In genomic region chr17:80307251-80307650, GRCm38 (mm10) we compare ENCODE assay signal across 18 mouse cellular contexts. TPM values are rescaled to one million over a fixed set of nuclear protein-coding genes. Genes with fewer than 3 reads are reported as not detected.
"Had no signal": no experiment of that assay in that cellular context is flagged by ENCODE, and none has a peak within 500 bp of the region (broad histone marks: within the 10 kb centered on the region; RNA-seq: fewer than 3 reads in every experiment).

Gene Arhgef33, plus strand, starts transcription at chr17:80307407.

- H3K36me3 ChIP-seq: liver, embryonic 13.5 days; midbrain, embryonic 10.5 days; midbrain, embryonic 13.5 days; stomach, embryonic 15.5 days had no signal

- H3K9me3 ChIP-seq: liver, embryonic 13.5 days; midbrain, embryonic 10.5 days; midbrain, embryonic 13.5 days; stomach, embryonic 15.5 days had no signal

- H3K27ac ChIP-seq: liver, embryonic 13.5 days; midbrain, embryonic 10.5 days; midbrain, embryonic 13.5 days; stomach, embryonic 15.5 days had no signal

- H3K4me2 ChIP-seq: liver, embryonic 13.5 days; midbrain, embryonic 13.5 days; stomach, embryonic 15.5 days had no signal

- DNase-seq: kidney, adult 18-20 months; kidney, adult 9 months; kidney, postnatal 14 days; kidney, postnatal 4 days; liver, embryonic 13.5 days; lung, adult 2 months; lung, postnatal 14 days; lung, postnatal 4 days; right cerebral cortex, postnatal 25 days; spleen, adult 18-20 months; thymus, adult 2 months; thymus, postnatal 14 days; thymus, postnatal 4 days had no signal

- H3K4me3 ChIP-seq: liver, embryonic 13.5 days; midbrain, embryonic 10.5 days; midbrain, embryonic 13.5 days; stomach, embryonic 15.5 days had no signal

- H3K4me1 ChIP-seq: liver, embryonic 13.5 days; stomach, embryonic 15.5 days had no signal

- H3K27me3 ChIP-seq: liver, embryonic 13.5 days; midbrain, embryonic 13.5 days; stomach, embryonic 15.5 days had no signal

- ATAC-seq: midbrain, embryonic 13.5 days had no signal

- H3K9ac ChIP-seq: liver, embryonic 13.5 days; midbrain, embryonic 13.5 days; stomach, embryonic 15.5 days had no signal

RNA-seq across cellular contexts. Expression of gene Arhgef33, which starts in this region (rescaled TPM):
- total RNA-seq: liver, adult 2 months; megakaryocyte, adult 5-6 weeks had no signal
- polyA plus RNA-seq: liver, adult 2 months had no signal
